Mouse (Mus musculus): ENCODE data around the gene Hist1h4i.

The Hist1h4i gene

GRCm38 (mm10) chr13:22008707-22009106, 32.5 kb downstream of the Hist1h4i start:
- no peak for DNase-seq (ENCODE audit: low spot score)

- DNase-seq (ENCODE audit: low spot score) = no peak
These were observed 33.3 kb downstream of the Hist1h4i start for GRCm38 (mm10) chr13:22007872-22008271.

GRCm38 (mm10) chr13:22007121-22007510, 34.0 kb downstream of the Hist1h4i start:
- DNase-seq (ENCODE audit: low spot score) = no peak

- DNase-seq (ENCODE audit: low spot score) = no peak
These were observed 34.6 kb downstream of the Hist1h4i start for GRCm38 (mm10) chr13:22006334-22007120.

- DNase-seq (ENCODE audit: low spot score) = no peak
These were observed 35.4 kb downstream of the Hist1h4i start for GRCm38 (mm10) chr13:22005605-22006333.

- no peak for DNase-seq (ENCODE audit: low spot score)
These were observed 39.3 kb downstream of the Hist1h4i start for GRCm38 (mm10) chr13:22001823-22002222.

- DNase-seq (ENCODE audit: low spot score) = no peak
These were observed 39.8 kb downstream of the Hist1h4i start for GRCm38 (mm10) chr13:22001346-22001745.

GRCm38 (mm10) chr13:21999147-21999546, 42.0 kb downstream of the Hist1h4i start:
- DNase-seq (ENCODE audit: low spot score) = no peak

GRCm38 (mm10) chr13:21998412-21998811, 42.8 kb downstream of the Hist1h4i start:
- DNase-seq (ENCODE audit: low spot score) = no peak

GRCm38 (mm10) chr13:21997821-21998220, 43.3 kb downstream of the Hist1h4i start:
- no peak for DNase-seq (ENCODE audit: low spot score)

GRCm38 (mm10) chr13:21997201-21997820, 43.9 kb downstream of the Hist1h4i start:
- no peak for DNase-seq (ENCODE audit: low spot score)

- DNase-seq (ENCODE audit: low spot score) = no peak
These were observed 44.3 kb downstream of the Hist1h4i start for GRCm38 (mm10) chr13:21996840-21997185.

GRCm38 (mm10) chr13:21996101-21996839, 44.9 kb downstream of the Hist1h4i start:
- no peak for DNase-seq (ENCODE audit: low spot score)

- no peak for DNase-seq (ENCODE audit: low spot score)
These were observed 45.7 kb downstream of the Hist1h4i start for GRCm38 (mm10) chr13:21995331-21995914.

GRCm38 (mm10) chr13:21994896-21995295, 46.3 kb downstream of the Hist1h4i start:
- DNase-seq (ENCODE audit: low spot score) = no peak

- DNase-seq (ENCODE audit: low spot score) = no peak
These were observed 47.0 kb downstream of the Hist1h4i start for GRCm38 (mm10) chr13:21993957-21994738.

- no peak for DNase-seq (ENCODE audit: low spot score)
These were observed 48.6 kb downstream of the Hist1h4i start for GRCm38 (mm10) chr13:21992550-21992949.
